Mouse (Mus musculus) frontal cortex, postnatal 14 days (tissue): ENCODE data around the gene Fbxo36.

Experiments used
- DNase-seq, 2 experiments: peaks; one replicate each; pipeline ENCODE4 v3.0.0; 2022; ENCODE audit warnings: low spot score in 2 of 2

Gene Fbxo36

GRCm38 (mm10) chr1:84855756-84856155 is 16.1 kb downstream of the Fbxo36 start:
- no peak for DNase-seq

GRCm38 (mm10) chr1:84859597-84859996 is 20.0 kb downstream of the Fbxo36 start:
- no peak for DNase-seq

- no peak for DNase-seq
Measured at GRCm38 (mm10) chr1:84860360-84861254, 21.0 kb downstream of the Fbxo36 start.

GRCm38 (mm10) chr1:84861255-84861630 is 21.6 kb downstream of the Fbxo36 start:
- DNase-seq, result no peak

- DNase-seq, result no peak
Measured at GRCm38 (mm10) chr1:84864645-84865044, 25.0 kb downstream of the Fbxo36 start.

GRCm38 (mm10) chr1:84866231-84866630 is 26.6 kb downstream of the Fbxo36 start:
- no peak for DNase-seq

GRCm38 (mm10) chr1:84866706-84867230 is 27.1 kb downstream of the Fbxo36 start:
- DNase-seq, result no peak

GRCm38 (mm10) chr1:84868311-84868710 is 28.7 kb downstream of the Fbxo36 start:
- no peak for DNase-seq

GRCm38 (mm10) chr1:84868841-84869240 is 29.2 kb downstream of the Fbxo36 start:
- no peak for DNase-seq

- no peak for DNase-seq
Measured at GRCm38 (mm10) chr1:84869498-84869897, 29.9 kb downstream of the Fbxo36 start.

GRCm38 (mm10) chr1:84871131-84871530 is 31.5 kb downstream of the Fbxo36 start:
- no peak for DNase-seq

GRCm38 (mm10) chr1:84872105-84872504 is 32.5 kb downstream of the Fbxo36 start:
- no peak for DNase-seq

GRCm38 (mm10) chr1:84872939-84873338 is 33.3 kb downstream of the Fbxo36 start:
- no peak for DNase-seq

- no peak for DNase-seq
Measured at GRCm38 (mm10) chr1:84877590-84877989, 37.9 kb downstream of the Fbxo36 start.

GRCm38 (mm10) chr1:84879571-84880120 is 40.0 kb downstream of the Fbxo36 start:
- DNase-seq, result no peak

GRCm38 (mm10) chr1:84881248-84882065 is 41.8 kb downstream of the Fbxo36 start:
- peak; percentile 8 for DNase-seq

- DNase-seq, result no peak
Measured at GRCm38 (mm10) chr1:84882066-84882532, 42.5 kb downstream of the Fbxo36 start.

- DNase-seq, result no peak
Measured at GRCm38 (mm10) chr1:84882937-84883336, 43.3 kb downstream of the Fbxo36 start.

- no peak for DNase-seq
Measured at GRCm38 (mm10) chr1:84883889-84884288, 44.2 kb downstream of the Fbxo36 start.

- DNase-seq, result no peak
Measured at GRCm38 (mm10) chr1:84885174-84885573, 45.5 kb downstream of the Fbxo36 start.

- DNase-seq, result no peak
Measured at GRCm38 (mm10) chr1:84885921-84886320, 46.3 kb downstream of the Fbxo36 start.
